Mouse (Mus musculus) kidney, embryonic 14.5 days (tissue): Measurements from ENCODE around the gene Prss53. TPM values are rescaled to one million over a fixed set of nuclear protein-coding genes. Genes with fewer than 3 reads are reported as not detected.
A peak's percentile ranks its signal among the peaks of the same experiment; 100 is the strongest.

Source experiments
- ATAC-seq: fragments of 200-750 bp; cut with Nextera tagmentation; 2 replicates; pipeline ENCODE4 v1.8.0; 2017; ENCODE audit warnings: moderate number of reproducible peaks, mild to moderate bottlenecking, moderate TSS enrichment, moderate library complexity; ENCODE audit not compliant: low FRiP score, low TSS enrichment
- H3K27ac ChIP-seq: fragments of 300-500 bp; sonication (generic); 2 replicates; pipeline ENCODE4 v1.5.1; 2014; ENCODE audit warnings: low read depth, mild to moderate bottlenecking, low read length, moderate library complexity, mixed read lengths
- H3K27me3 ChIP-seq: fragments of 300-500 bp; sonication (generic); 2 replicates; pipeline ENCODE4 v1.6.1; 2014; ENCODE audit warnings: mild to moderate bottlenecking, low read length; ENCODE audit not compliant: control insufficient read depth, insufficient read depth
- H3K36me3 ChIP-seq: fragments of 300-500 bp; sonication (generic); 2 replicates; pipeline ENCODE4 v1.6.1; 2014; ENCODE audit warnings: low read length, mixed read lengths; ENCODE audit not compliant: control insufficient read depth, insufficient read depth
- H3K4me1 ChIP-seq: fragments of 300-500 bp; sonication (generic); 2 replicates; pipeline ENCODE4 v1.6.1; 2014; ENCODE audit warnings: low read length, mixed read lengths; ENCODE audit not compliant: control insufficient read depth, insufficient read depth
- H3K4me2 ChIP-seq: fragments of 300-500 bp; sonication (generic); replicated peaks from 2 replicates; pipeline ENCODE4 v1.6.1; 2014; ENCODE audit warnings: low read depth, mild to moderate bottlenecking, low read length
- H3K4me3 ChIP-seq: fragments of 300-500 bp; sonication (generic); 2 replicates; pipeline ENCODE4 v1.5.1; 2014; ENCODE audit warnings: mild to moderate bottlenecking, low read length
- H3K9ac ChIP-seq: fragments of 300-500 bp; sonication (generic); 2 replicates; pipeline ENCODE4 v1.6.1; 2014; ENCODE audit warnings: low read depth, mild to moderate bottlenecking, low read length, moderate library complexity
- H3K9me3 ChIP-seq: fragments of 300-500 bp; sonication (generic); 2 replicates; pipeline ENCODE4 v1.6.1; 2016; ENCODE audit warnings: low read length; ENCODE audit not compliant: control insufficient read depth
- WGBS: fragments of 180-500 bp; shearing (Covaris S2); extraction: QIAGEN DNeasy Blood & Tissue Kit; methylation state at CpG from one replicate; pipeline ENCODE4 v1.1.7; 2014; 5-methylcytosine and 5-hydroxymethylcytosine counted together
- polyA plus RNA-seq: library from polyadenylated mRNA; unstranded; fragments of >200 nt; fragmentation: Nextera tagmentation; extraction: Ambion mirVana; gene quantifications from 2 replicates; pipeline ENCODE4 v1.2.1, GENCODE M21; 2014

Gene Prss53
- polyA plus RNA-seq, result 0.73 and 0.77 TPM in 2 replicates

GRCm38 (mm10) chr7:127890798-127891197 is at the start of gene Prss53:
Prss53 (minus strand) TSS chr7:127890970.
- Histone ChIP-seq H3K4me1 (peaks cover 7% of the 10 kb centered on the region; the same call in 1 of the 2 replicates), H3K4me2 (no peak within 1 kb of the TSS), H3K9me3 (no peaks in the 10 kb centered on the region), H3K36me3 (peaks cover 55% of the 10 kb centered on the region), H3K4me3 (no peak within 1 kb of the TSS), H3K27ac (no peak within 1 kb of the TSS), H3K9ac (no peak within 1 kb of the TSS; the same call in 1 of the 2 replicates), H3K27me3 (no peaks in the 10 kb centered on the region)
- ATAC-seq, result no peak
- WGBS, result 40% methylated on average over 4 of the region's 4 CpGs

GRCm38 (mm10) chr7:127936216-127936884 is 45.6 kb upstream of the Prss53 start:
- H3K4me3 ChIP-seq, result peak overlapping the region; percentile 71
- peak overlapping the region; percentile 99 for H3K4me2 ChIP-seq
- no peaks in the 10 kb centered on the region for H3K27me3 ChIP-seq
- peaks cover 26% of the 10 kb centered on the region for H3K4me1 ChIP-seq
- H3K36me3 ChIP-seq, result no peaks in the 10 kb centered on the region
- peak overlapping the region; percentile 76 for H3K9ac ChIP-seq
- 55% methylated on average over 18 of the region's 18 CpGs for WGBS
- ATAC-seq, result no peak
- no peaks in the 10 kb centered on the region for H3K9me3 ChIP-seq
- H3K27ac ChIP-seq, result no peak overlapping the region; the same call in 1 of the 2 replicates

GRCm38 (mm10) chr7:127935748-127936159 is 45.0 kb upstream of the Prss53 start:
- peak; percentile 32 for ATAC-seq
- WGBS, result under 1% methylated on average over 38 of the region's 38 CpGs
- no peak overlapping the region; the same call in 1 of the 2 replicates for H3K27ac ChIP-seq

GRCm38 (mm10) chr7:127935028-127935722 is 44.4 kb upstream of the Prss53 start:
- Histone ChIP-seq H3K4me1 (peaks cover 29% of the 10 kb centered on the region), H3K9me3 (no peaks in the 10 kb centered on the region), H3K27ac (peak overlapping the region; percentile 47; the same call in 1 of the 2 replicates), H3K27me3 (no peaks in the 10 kb centered on the region), H3K36me3 (no peaks in the 10 kb centered on the region), H3K4me2 (peak overlapping the region; percentile 99), H3K4me3 (peak overlapping the region; percentile 71), H3K9ac (peak overlapping the region; percentile 76)
- 8% methylated on average over 31 of the region's 32 CpGs for WGBS
- ATAC-seq, result peak; percentile 94

More at GRCm38 (mm10) chr7:127935748-127936159, 45.0 kb upstream of the Prss53 start:
- H3K9ac ChIP-seq, result peak overlapping the region; percentile 76
- peaks cover 29% of the 10 kb centered on the region for H3K4me1 ChIP-seq
- no peaks in the 10 kb centered on the region for H3K36me3 ChIP-seq
- H3K4me2 ChIP-seq, result peak overlapping the region; percentile 99
- no peaks in the 10 kb centered on the region for H3K27me3 ChIP-seq
- peak overlapping the region; percentile 71 for H3K4me3 ChIP-seq
- no peaks in the 10 kb centered on the region for H3K9me3 ChIP-seq

- H3K4me1 ChIP-seq, result peaks cover 29% of the 10 kb centered on the region
- H3K27me3 ChIP-seq, result no peaks in the 10 kb centered on the region
- no peak for ATAC-seq
- no peak overlapping the region for H3K4me2 ChIP-seq
- no peaks in the 10 kb centered on the region for H3K36me3 ChIP-seq
- no peaks in the 10 kb centered on the region for H3K9me3 ChIP-seq
- no peak overlapping the region for H3K9ac ChIP-seq
- WGBS, result 94% methylated on average over 5 of the region's 5 CpGs
- no peak overlapping the region for H3K27ac ChIP-seq
- H3K4me3 ChIP-seq, result no peak overlapping the region
Measured at GRCm38 (mm10) chr7:127934075-127934474, 43.3 kb upstream of the Prss53 start.

- Histone ChIP-seq H3K9ac (no peak overlapping the region), H3K4me1 (peaks cover 32% of the 10 kb centered on the region), H3K9me3 (no peaks in the 10 kb centered on the region), H3K27me3 (no peaks in the 10 kb centered on the region), H3K4me2 (no peak overlapping the region), H3K36me3 (no peaks in the 10 kb centered on the region), H3K4me3 (no peak overlapping the region), H3K27ac (peak overlapping the region; percentile 73)
- WGBS, result 17% methylated on average over 13 of the region's 13 CpGs
- ATAC-seq, result no peak
Measured at GRCm38 (mm10) chr7:127932273-127933031, 41.7 kb upstream of the Prss53 start.

GRCm38 (mm10) chr7:127931351-127932135 is 40.8 kb upstream of the Prss53 start:
- H3K9me3 ChIP-seq, result no peaks in the 10 kb centered on the region
- peak overlapping the region; percentile 23; the same call in 1 of the 2 replicates for H3K9ac ChIP-seq
- ATAC-seq, result no peak
- peaks cover 33% of the 10 kb centered on the region for H3K4me1 ChIP-seq
- peaks cover 4% of the 10 kb centered on the region; the same call in 1 of the 2 replicates for H3K36me3 ChIP-seq
- WGBS, result 26% methylated on average over 13 of the region's 13 CpGs
- H3K4me2 ChIP-seq, result peak overlapping the region; percentile 27
- H3K27me3 ChIP-seq, result no peaks in the 10 kb centered on the region
- H3K4me3 ChIP-seq, result no peak overlapping the region
- peak overlapping the region; percentile 73; the same call in 1 of the 2 replicates for H3K27ac ChIP-seq

- peaks cover 13% of the 10 kb centered on the region for H3K36me3 ChIP-seq
- no peak for ATAC-seq
- H3K27me3 ChIP-seq, result no peaks in the 10 kb centered on the region
- no peak overlapping the region for H3K27ac ChIP-seq
- no peak overlapping the region for H3K4me3 ChIP-seq
- H3K4me2 ChIP-seq, result no peak overlapping the region
- H3K4me1 ChIP-seq, result peaks cover 35% of the 10 kb centered on the region
- 85% methylated on average over 5 of the region's 5 CpGs for WGBS
- H3K9me3 ChIP-seq, result no peaks in the 10 kb centered on the region
- H3K9ac ChIP-seq, result no peak overlapping the region
Measured at GRCm38 (mm10) chr7:127930636-127931035, 39.9 kb upstream of the Prss53 start.
